Mouse (Mus musculus): Measurements from ENCODE around the gene Slit1.

- TF ChIP-seq E2F4 (IDR thresholded peaks at IDR 0.05; ENCODE audit: insufficient read depth): no peak
- no peak for TF ChIP-seq POLR2A (IDR thresholded peaks at IDR 0.05; ENCODE audit: insufficient read length, low read depth)
- no peak for TF ChIP-seq CEBPB (IDR thresholded peaks at IDR 0.05; ENCODE audit: insufficient read depth, poor library complexity, severe bottlenecking)
- TF ChIP-seq SRF (IDR thresholded peaks at IDR 0.05; ENCODE audit: control insufficient read depth, insufficient read length, low read depth): no peak
- TF ChIP-seq MYOD1 (IDR thresholded peaks at IDR 0.05; ENCODE audit: control insufficient read depth in 1 of 3, insufficient read length in 2 of 3, low read depth in 2 of 3): no peak
- no peak for TF ChIP-seq TCF12 (IDR thresholded peaks at IDR 0.05; ENCODE audit: insufficient read depth, poor library complexity, severe bottlenecking)
- TF ChIP-seq REST (IDR thresholded peaks at IDR 0.05; ENCODE audit: insufficient read depth, insufficient read length): no peak
- no peak for TF ChIP-seq USF1 (IDR thresholded peaks at IDR 0.05; ENCODE audit: low read depth)
- TF ChIP-seq MAX (IDR thresholded peaks at IDR 0.05; ENCODE audit: low read depth): no peak
- TF ChIP-seq POLR2AphosphoS2 (IDR thresholded peaks at IDR 0.05; ENCODE audit: insufficient read length, low read depth): no peak
These were observed 87.5 kb downstream of the Slit1 start for GRCm38 (mm10) chr19:41655970-41656369.
